Mouse (Mus musculus): ENCODE results near the gene Skida1.

Gene Skida1

DNA sequence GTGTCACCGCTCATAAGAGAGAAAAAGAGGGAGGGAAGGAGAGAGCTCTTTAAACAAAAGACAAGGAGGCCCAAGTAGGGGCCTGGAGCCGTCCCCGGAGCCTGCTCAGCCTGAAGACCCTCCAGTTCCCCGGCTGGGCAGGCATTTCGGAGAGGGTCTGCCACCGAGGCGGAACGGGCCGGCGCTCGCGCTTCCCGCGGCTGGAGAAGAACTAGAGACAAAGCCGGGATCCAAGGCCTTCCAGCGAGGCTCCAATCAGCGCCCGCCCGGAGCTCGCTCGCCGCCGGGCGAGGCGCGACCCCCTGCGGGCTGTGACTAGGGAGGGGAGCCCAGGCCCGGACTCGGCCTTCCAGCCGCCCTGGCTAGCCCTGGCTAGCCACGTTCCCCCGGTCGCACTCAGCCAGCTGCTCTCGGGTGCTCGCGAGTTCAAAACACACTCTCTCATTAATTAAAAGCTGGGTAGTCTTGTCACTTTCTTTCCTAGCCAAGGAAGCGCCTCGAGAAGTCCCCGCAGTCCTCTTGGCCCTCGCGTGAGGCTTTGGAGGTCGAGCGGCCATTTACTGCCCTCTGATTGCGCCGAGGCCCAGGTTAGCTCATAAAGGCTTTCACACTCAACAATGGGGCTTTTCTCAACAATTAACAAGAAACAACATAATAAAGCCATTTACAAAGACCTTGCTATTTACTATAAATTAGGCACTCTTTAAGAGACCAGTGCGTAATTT is 9.1 kb downstream of the Skida1 start:
- no peak for DNase-seq (ENCODE audit: low read depth, low spot score)

DNA sequence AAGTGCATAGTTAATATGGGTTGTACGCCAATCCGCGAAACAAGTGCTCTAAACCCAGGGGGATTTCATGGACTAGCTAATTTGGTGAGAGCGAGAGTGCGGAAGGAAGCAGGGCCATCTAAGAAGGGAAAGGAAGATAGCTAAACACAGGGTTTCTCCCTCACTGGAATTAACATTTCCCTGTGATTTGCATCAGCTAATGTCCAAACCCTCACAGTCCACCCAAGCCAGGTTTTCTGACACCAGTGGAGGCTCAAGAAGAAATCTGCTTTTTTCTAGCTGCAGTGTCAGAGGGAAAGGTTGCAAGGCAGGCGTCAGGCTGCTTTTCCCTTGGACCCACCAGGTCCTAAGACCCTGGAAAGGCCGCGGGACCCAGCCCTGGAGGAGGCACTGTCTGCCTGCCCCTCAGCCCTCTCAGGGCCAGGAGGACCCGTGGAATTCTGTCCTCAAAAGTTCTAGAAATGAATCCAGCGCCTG is 9.9 kb downstream of the Skida1 start:
- no peak for DNase-seq (ENCODE audit: low read depth, low spot score)

GRCm38 (mm10) chr2:18038141-18038752 is 10.6 kb downstream of the Skida1 start:
- DNase-seq (ENCODE audit: low read depth, low spot score): no peak

DNA sequence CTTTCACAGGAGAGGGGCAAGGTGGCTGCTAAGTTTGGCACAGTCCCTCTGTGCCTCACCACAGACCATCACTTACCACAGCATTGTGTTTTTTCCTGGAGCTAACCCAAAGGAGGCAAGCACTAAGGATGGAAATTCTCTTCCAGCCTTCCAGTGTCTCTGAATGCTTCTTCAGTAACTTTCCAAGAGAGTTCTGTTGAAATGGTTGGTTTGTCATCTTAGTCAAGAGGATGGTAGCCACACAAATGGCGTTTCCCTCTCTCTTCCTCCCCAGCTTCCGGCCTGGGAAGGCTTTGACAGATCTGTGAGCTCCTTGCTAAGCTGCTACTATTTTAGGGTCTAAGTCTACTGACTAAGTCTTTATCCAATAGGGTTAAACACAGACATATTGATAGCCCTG is 11.4 kb downstream of the Skida1 start, which contains the start of gene A930004D18Rik:
Gene A930004D18Rik, minus strand, starts transcription at position 247 of the 400 bp plus-strand sequence.
- no peak for DNase-seq (ENCODE audit: low read depth, low spot score)

DNA sequence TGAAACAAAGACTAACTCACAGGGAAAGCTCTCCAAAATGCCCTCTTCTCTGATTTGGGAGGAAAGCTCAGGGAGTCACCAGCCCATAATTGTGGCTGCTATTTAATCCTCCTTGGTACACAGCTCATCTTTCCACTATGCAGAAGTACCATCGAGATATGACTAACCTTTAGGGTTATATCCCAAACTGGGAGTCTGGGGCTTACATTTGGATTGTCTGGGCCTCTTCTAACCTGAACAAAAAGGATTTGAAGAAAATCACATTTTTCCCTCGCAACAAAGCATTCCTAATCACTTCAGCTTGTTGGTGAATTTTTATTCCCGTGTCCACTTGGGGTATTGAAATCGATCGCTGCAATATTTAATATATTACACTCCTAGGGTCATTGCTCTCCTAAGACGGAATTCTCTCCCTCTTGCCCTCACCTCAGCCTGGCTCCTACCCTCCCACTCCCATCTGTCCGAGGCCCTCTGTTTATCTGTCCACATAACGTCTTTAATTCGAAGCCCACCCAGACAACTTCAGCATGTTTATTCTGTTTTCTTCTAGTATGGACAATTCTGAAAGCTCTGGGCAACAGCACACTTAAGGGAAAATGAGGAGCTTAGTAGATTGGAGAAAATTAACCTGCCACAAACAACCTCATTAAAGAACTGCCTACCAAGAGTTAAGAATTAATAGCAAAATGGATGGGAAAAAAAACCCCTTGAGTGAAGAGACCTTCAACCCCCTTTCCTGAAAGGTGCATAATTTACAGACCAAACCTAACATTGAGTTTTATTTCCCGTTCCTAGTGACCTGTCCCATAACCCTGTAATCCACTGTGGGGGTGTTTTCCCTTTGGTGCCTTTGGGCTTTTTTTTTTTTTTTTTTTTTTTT is 14.2 kb downstream of the Skida1 start:
- no peak for DNase-seq (ENCODE audit: low read depth, low spot score)

- DNase-seq (ENCODE audit: low read depth, low spot score): no peak
Measured at GRCm38 (mm10) chr2:18033166-18034108, 15.4 kb downstream of the Skida1 start.

DNA sequence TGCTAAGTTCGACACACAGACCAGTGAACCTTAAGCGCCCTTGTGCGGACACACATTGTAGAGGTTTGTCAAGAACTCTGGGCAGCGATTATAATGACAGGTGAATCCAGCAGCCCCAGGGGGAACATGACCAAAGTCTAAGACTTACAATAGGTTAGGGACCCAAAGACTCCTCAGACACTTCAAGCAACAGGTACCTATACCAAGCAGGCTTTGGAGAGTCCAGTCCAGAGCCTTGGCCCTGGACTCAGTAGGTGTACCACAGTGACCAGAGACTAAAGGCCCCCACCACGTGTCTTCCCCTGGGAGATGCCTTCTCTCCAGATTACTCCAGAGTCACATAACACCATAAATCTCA is 16.3 kb downstream of the Skida1 start:
- no peak for DNase-seq (ENCODE audit: low read depth, low spot score)

DNA sequence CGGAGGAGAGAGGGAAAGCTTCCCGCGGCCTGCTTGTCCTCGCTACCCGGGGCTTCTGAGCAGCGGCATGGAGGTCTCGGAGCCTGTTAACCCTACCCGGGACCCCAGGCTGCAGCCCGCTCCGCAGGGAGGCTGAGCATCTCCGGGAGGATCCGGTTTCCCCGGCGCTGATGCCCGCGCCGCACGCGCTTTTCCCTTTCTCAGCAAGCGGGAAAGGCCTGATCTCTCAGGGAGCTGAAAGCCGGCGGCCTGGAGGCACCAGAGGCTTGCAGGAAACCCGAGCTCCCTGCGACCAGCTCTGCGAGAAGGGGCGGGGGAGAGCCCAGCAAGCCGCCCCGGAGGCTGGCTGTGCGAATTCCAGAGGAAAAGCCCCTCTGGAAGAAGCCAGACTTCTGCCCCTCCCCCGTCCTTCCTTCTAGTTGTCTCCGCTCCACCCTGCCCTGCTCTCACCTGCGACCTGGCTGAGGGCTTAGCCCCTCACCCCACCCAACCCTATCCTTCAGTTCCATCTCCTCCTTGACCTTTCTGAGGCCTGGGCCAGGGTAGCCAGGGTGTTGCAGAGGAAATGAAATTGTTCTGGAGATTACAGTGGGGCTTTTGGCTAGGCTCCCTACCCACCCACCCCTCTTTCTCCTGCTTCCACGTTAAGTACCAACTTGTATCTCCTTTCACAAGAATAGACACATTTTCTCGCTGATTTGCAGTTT is 16.9 kb downstream of the Skida1 start:
- DNase-seq (ENCODE audit: low read depth, low spot score): no peak

GRCm38 (mm10) chr2:18031271-18031821 is 17.5 kb downstream of the Skida1 start:
- DNase-seq (ENCODE audit: low read depth, low spot score): no peak

DNA sequence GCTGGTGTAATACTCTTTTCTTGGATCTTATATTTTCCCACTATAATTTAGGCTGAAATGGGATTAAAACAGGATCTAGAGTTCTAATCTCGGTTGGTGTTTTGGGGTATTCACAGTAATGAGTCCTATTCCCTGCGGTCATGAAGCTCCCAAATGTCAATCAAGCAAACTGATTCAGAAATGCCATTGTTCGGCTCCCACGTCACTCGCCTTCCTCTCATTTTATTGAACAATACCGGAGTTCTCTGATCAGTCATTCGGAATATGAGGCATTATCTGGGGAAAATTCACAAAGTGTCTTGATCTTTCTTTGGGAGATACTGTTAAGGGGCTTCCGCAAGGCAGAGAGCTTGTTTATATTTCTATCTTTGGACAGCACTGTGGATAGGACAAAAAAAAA is 18.3 kb downstream of the Skida1 start:
- DNase-seq (ENCODE audit: low read depth, low spot score): no peak

GRCm38 (mm10) chr2:18029656-18030055 is 19.2 kb downstream of the Skida1 start:
- DNase-seq (ENCODE audit: low read depth, low spot score): no peak

GRCm38 (mm10) chr2:18028140-18029021 is 20.5 kb downstream of the Skida1 start:
- peak; percentile 89 for DNase-seq (ENCODE audit: low read depth, low spot score)

DNA sequence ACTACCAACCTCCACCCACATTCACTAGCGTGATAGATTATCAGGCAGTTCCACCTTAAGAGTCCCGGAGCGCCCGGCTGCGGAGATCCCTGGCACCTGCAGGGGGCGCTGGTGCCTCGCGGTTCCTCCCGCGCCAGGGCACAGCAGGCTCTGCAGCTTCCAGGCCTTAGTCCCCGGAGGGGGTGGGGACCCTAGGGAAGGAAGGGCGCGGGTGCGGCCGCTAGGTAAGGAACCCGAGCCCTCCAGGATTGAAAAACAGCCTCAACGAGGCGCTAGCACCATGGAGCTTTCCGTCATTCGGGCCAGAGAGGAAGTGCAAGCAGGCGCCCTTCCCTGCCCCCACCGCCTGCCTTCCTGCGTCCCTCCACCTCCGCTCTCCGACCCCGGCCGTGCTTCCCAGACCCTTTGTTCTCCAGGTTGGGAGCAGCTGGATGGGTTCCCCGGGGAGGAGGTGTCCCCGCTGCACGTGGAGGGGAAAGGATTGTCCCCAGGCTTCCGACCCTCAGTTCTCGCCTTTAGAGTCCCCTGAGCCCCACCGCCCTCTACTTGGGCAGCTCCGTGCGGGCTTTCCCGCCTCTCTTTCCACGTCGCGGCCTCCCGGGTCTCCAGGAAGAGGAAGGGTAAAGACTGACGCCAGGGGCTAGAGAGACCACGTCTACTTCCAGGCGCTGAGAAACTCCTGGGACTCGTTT is 21.3 kb downstream of the Skida1 start:
- DNase-seq (ENCODE audit: low read depth, low spot score): peak; percentile 95

DNA sequence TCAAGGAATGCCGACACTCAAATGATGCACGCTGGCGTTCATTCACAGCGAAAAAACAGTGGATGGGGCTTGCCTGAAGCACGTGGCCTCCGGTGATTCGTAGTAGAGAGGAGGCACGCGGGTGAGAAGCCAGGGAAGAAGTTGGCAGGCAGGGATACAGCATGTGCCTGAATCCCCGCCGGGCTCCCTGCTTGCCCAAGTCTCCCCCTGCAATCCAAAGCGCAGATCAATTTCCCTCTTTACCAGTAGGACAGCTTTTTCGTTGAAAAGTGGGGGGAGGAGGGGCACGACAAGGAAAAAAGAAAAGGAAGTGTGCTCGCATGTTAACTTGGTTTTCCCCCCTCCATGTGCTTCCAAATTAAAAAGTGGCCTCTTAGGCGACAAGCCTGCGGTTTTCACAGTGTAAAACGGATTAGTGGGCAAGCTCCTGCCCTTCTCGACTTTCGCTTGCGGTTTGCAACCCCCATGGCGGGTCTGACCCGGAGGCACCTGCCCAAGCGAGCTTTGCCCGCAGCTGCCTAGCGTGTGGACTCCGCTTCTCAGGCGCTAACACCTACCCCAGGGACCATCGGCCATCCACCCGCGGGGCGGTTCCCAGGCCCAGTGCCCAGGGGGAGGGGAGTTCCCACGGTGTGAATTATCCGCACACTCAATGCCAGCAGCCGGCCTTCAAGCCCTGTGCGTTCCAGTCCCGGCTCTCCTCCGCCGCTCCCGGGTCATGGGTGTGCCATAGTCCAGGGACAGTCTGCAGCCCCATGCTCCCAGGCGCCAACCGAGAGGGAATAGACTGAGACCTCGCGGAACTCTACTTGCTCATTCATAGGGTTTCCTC is 22.5 kb downstream of the Skida1 start:
- no peak for DNase-seq (ENCODE audit: low read depth, low spot score)

DNA sequence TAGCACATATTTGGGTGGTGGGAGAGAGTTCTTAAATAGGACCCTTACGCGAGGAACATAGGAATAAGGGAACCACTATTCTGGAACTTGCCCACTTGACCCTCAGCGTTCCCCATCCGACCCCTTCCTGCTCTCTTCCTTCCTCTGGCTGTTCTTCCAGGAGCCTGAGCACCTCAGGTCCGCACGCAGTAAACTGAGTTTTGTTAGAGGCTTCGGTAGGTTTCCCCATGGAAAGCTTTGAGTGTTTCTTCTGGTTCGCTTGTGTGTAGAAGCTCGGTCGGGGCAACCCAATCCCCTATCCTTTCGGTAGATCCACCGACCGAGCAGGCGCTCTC is 23.1 kb downstream of the Skida1 start:
- DNase-seq (ENCODE audit: low read depth, low spot score): no peak

DNA sequence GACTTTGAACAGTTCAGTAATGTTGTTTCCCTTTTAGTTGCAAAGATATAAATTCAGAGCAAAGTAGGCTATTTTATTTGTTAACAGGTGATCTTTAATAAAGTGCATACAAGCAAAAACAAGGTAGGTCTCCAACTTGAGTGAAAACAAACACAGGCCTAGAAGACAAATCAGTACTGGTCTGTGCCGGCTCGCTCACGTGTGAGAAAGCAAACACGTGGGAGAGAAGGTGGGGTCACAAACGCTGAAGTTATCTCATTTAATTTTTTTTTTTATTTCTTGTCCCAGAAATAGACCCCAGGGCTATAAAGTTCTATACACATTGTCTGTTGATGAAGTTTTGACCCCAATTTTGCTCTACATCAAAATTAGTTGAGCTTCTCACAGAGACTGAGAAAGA is 23.7 kb downstream of the Skida1 start:
- no peak for DNase-seq (ENCODE audit: low read depth, low spot score)

DNA sequence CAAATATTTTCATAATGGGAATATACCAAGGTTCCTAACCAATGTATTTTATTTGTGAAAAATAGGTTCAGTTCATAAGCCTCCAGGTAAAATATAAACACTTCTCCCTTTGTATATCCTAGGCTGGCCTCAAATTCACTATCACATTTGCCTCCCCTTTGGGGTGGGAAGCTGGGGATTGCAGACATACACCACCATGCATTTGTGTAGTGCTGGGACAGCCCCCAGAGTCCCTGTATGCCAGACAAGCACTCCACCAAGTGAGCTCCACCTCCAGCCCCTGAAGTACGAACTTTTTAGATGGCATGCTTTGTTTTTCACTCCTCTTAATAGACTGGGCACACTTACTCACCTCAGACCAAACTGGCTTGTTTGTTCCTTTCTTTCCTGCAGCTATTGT is 26.0 kb downstream of the Skida1 start:
- no peak for DNase-seq (ENCODE audit: low read depth, low spot score)

GRCm38 (mm10) chr2:18019122-18019521 is 29.7 kb downstream of the Skida1 start:
- peak; percentile 39 for DNase-seq (ENCODE audit: low read depth, low spot score)

Measured in 3T3-L1 (cell line).